Mouse (Mus musculus): Measurements from ENCODE around the gene Il33. TPM values are rescaled to one million over a fixed set of nuclear protein-coding genes. Genes with fewer than 3 reads are reported as not detected.

Gene Il33
- polyA plus RNA-seq (2017; shearing (Covaris generic)) = 0.76 TPM

DNA sequence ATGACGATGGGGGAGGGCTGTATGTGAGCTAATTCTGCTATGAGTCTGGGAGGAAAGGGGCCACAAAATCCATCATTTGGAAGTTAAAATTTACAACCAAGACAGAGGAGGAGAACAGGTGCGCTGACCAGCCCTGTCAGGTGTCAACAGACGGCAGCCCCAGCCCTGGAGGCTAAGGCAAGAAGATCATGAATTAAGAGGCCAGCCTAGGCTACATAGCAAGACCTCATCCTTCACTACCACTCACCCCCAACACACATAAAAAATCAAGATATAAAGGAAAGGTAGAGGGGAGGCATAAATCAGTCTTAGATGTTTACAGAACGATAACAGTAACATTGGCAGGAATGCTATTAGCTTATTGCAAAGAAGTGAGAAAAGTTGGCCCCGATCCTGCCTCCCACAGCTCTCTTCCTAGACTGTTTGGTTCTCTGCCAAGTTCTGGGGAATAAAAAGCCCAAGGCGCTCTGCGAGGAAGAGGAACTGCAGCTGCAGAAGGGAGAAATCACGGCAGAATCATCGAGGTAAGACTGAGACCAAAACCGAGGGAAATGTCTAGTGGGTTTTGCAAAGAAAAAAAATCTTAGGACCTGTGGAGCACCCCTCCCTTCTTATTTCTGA is at the start of gene Il33:
Gene Il33 (plus strand): TSS at position 477 of the 621 bp plus-strand sequence.

DNA sequence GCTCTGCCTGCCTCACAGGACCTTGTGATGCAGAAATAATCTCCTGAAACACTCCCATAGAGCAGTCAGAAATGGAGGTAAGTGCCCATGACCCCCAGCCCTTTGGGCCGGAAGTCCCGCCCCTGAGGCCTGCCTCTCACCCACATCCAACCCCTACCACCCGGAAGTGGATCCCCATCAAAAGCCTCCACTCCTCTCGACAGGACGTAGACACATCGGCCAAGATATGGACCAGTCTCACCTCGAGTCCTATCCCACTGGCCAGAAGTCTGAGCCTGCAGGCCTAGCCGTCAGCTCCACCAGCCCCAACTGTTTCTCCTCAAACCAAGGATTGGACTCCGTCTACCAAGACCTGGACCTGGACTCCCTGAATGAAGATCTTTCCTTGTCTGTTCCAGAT is 78.7 kb downstream of the Il33 start, which contains the start of gene Trpd52l3:
Gene Trpd52l3 (plus strand): TSS at position 170 of the 400 bp plus-strand sequence.

Other genes starting within 250 kb of the Il33 start
- 3.3 TPM for gene Mlana, start 227.3 kb upstream of the Il33 start, polyA plus RNA-seq (2017; shearing (Covaris generic))
- 17.4 TPM for gene 9930021J03Rik, start 119.1 kb upstream of the Il33 start, polyA plus RNA-seq (2017; shearing (Covaris generic))
- gene Ranbp6, start 112.1 kb upstream of the Il33 start, polyA plus RNA-seq (2017; shearing (Covaris generic)) = 18.8 TPM
- not detected for gene Trpd52l3, start 78.7 kb downstream of the Il33 start, polyA plus RNA-seq (2017; shearing (Covaris generic))
- gene Uhrf2, start 105.4 kb downstream of the Il33 start, polyA plus RNA-seq (2017; shearing (Covaris generic)) = 385 TPM